Mouse (Mus musculus) cerebellum, postnatal 14 days (tissue): Measurements from ENCODE around the gene Borcs8.

Experiments
- DNase-seq, 2 experiments: peaks; one replicate each; pipeline ENCODE4 v3.0.0; 2021; ENCODE audit warnings: mixed read lengths in 2 of 2

The Borcs8 gene

DNA sequence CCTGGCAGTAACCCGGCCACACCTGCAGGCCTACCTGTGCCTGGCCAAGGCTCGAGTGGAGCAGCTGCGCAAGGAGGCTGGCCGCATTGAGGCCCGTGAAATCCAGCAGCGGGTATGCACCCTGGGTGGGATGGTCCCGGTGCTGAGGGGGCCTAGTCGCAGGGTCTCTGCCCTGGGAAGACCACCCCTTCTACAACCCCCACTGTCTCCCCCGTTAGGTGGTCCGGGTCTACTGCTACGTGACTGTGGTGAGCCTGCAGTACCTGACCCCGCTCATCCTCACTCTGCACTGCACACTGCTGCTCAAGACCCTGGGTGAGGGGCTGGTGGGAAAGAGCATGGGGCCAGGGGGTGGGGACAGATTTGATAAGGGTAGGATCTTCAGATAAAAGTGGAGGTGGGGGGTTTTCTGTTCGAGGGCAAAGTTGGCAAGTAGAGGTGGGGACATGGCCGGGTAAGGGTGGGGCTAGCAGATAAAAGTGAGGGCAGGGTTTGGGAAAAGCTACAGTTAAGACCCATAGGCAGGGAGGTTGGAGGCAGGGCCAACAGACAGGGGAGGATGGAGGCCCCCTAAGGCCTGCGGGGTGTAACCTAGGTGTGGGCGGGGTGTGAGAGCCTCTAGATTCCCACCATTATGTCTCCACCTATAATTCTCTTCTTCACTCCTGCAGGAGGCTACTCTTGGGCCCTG lies 42.1 kb downstream of the Borcs8 start:
- DNase-seq: no peak

DNA sequence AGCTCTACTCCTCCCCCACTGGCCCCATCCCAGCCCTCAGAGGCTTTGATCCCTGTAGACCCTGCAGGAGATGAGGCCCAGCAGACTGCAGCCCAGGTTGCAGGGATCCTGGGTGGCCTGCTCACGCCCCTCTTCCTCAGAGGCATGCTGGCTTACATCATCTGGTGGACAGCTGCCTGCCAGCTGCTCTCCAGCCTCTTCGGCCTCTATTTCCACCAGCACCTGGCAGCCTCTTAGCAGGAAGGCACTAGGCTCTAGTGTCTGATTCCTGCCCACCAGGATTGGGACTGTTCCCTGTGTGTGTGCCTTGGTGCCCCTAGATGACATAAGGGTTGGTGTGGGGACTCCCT lies 42.6 kb downstream of the Borcs8 start:
- no peak for DNase-seq

DNA sequence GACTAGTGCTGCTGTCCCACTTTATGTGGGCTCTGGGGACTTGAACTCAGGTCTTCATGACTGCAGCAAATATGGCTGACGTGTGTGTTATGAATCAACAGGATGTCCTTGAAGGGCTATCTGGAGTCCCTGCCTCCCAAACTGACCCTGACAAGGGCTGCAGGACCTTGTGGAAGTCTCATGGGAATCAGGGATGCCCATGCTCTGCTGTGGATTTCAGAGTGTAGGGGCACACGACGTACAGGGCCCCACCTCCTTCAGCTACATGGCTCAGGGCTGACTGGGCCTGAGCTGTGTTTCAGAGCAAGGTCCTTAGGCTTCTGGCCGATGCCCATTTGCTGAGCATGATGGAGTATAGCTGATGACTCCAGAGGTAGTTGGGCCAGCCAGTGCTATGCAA lies 43.9 kb downstream of the Borcs8 start:
- no peak for DNase-seq

DNA sequence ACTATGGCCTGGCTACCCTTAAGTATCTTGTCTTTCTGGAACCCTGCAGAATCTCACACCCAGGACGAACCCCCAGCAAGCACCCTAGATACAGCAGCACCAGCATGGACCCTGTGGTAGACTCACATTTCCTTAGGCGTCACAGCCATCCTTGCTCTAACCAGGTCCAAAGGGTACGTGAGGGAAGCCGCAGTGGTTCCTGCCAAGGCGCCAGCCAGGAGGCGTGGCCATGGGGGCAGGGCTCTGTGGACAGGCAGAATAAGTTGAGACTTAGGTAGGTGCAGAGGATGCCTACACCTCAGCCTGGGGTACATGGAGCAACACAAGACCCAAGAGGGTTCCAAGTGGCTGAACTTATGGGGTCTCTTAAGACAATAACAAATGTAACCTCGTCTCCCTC lies 49.4 kb downstream of the Borcs8 start:
- no peak for DNase-seq

DNA sequence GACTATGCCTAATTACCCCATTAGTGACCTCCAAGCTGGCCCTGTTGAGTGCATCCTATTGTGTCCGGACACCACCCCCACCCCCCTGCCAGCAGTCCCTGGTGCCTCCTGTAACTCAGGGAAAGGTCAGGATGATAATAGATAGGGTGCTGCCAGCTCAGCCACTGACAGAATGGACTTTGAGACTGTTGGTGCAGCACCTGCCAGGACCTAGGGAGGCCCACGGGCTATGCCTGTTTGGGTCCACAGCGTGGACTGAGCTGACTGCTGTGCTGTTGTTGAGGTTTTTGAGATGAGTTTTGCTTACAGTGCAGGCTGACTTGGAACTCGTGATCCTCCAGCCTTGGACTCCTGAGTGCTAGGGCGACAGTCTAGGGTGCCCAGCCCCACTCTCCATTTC lies 53.9 kb downstream of the Borcs8 start:
- DNase-seq: no peak

DNA sequence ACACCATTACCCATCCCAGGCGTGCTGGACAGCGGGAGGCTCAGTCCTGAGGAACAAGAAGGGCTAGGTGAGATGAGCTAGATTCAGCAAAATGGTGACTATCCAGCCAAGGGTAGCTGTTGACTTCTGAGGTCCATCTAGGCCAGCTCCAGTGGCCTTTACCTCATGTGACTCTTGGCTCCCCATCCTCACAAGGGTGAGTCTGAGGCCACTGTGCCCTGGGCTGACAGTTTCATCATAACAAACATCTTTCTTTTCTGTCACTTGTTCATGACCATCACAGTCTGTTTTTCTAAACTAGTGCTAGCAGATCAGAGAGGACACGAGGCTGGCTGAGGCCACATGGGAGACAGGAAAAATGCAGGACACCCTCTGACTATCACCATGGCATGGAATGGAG lies 54.9 kb downstream of the Borcs8 start:
- DNase-seq: no peak

DNA sequence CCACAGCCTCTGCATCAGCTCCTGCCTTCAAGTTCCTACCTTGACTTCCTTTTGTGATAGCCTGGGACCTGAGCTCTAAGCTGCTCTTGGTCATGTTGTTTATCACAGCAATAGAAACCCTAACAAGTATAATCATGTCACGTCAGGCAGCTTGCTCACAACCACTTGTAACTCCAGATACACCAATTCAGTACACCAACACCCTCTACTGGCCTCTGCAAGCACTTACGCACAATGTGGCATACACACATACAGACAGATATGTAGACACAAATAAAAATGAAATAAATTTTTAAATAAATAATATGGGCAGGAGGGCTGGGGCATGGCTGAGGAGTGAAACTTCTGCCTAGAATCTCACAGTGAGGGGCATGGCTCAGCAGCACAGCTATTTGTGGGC lies 56.5 kb downstream of the Borcs8 start:
- DNase-seq: no peak
